Mouse (Mus musculus) testis, adult 2 months (tissue): ENCODE measurements around the gene Ift43. TPM values are rescaled to one million over a fixed set of nuclear protein-coding genes. Genes with fewer than 3 reads are reported as not detected.

Experiments
- H3K27ac ChIP-seq: fragments of 200-500 bp; 2 replicates; pipeline ENCODE4 v1.5.1; 2012; ENCODE audit warnings: low read depth, low read length; ENCODE audit not compliant: control insufficient read depth, insufficient read depth
- H3K27me3 ChIP-seq: fragments of 200-500 bp; 2 replicates; pipeline ENCODE4 v1.6.1; 2012; ENCODE audit warnings: mild to moderate bottlenecking, low read length, moderate library complexity; ENCODE audit not compliant: control insufficient read depth, insufficient read depth
- H3K36me3 ChIP-seq: fragments of 200-500 bp; 2 replicates; pipeline ENCODE4 v1.6.1; 2012; ENCODE audit warnings: mild to moderate bottlenecking, low read length; ENCODE audit not compliant: control insufficient read depth, insufficient read depth
- H3K4me1 ChIP-seq: fragments of 200-500 bp; 2 replicates; pipeline ENCODE4 v1.6.1; 2012; ENCODE audit warnings: low read length; ENCODE audit not compliant: control insufficient read depth, insufficient read depth
- H3K4me3 ChIP-seq: fragments of 200-500 bp; 2 replicates; pipeline ENCODE4 v1.5.1; 2012; ENCODE audit warnings: low read depth, mild to moderate bottlenecking, low read length, moderate library complexity, mixed read lengths; ENCODE audit not compliant: control insufficient read depth
- CTCF ChIP-seq: fragments of 200-500 bp; IDR thresholded peaks from 2 replicates; pipeline ENCODE4 v1.5.1; 2012; ENCODE audit warnings: low read depth, mild to moderate bottlenecking, inconsistent platforms, low read length, moderate library complexity; ENCODE audit not compliant: control insufficient read depth, insufficient read depth, insufficient replicate concordance
- POLR2A ChIP-seq: fragments of 200-500 bp; IDR thresholded peaks from 2 replicates; pipeline ENCODE4 v1.6.1; 2012; ENCODE audit warnings: low read depth, mild to moderate bottlenecking, inconsistent platforms, low read length, moderate library complexity; ENCODE audit not compliant: control insufficient read depth
- polyA plus RNA-seq: library from polyadenylated mRNA; depleted of rRNA; stranded (reverse); fragments of >200 nt; gene quantifications from 2 replicates; pipeline ENCODE4 v1.2.3, GENCODE M21; 2012

Gene Ift43
- polyA plus RNA-seq, 1 experiment = 219 TPM

GRCm38 (mm10) chr12:86181879-86182278 lies 99.5 kb downstream of the Ift43 start:
- TF ChIP-seq CTCF (no peak), POLR2A (no peak)
- H3K27ac ChIP-seq = no peak overlapping the region
- no peak overlapping the region for H3K4me3 ChIP-seq
- H3K4me1 ChIP-seq = no peaks in the 10 kb centered on the region
- no peaks in the 10 kb centered on the region for H3K36me3 ChIP-seq
- no peaks in the 10 kb centered on the region for H3K27me3 ChIP-seq

GRCm38 (mm10) chr12:86182414-86182813 lies 100.1 kb downstream of the Ift43 start:
- Histone ChIP-seq H3K4me1 (no peaks in the 10 kb centered on the region), H3K4me3 (no peak overlapping the region), H3K27ac (no peak overlapping the region), H3K36me3 (no peaks in the 10 kb centered on the region), H3K27me3 (no peaks in the 10 kb centered on the region)
- no peak for TF ChIP-seq POLR2A
- no peak for TF ChIP-seq CTCF

- H3K4me3 ChIP-seq = peak overlapping the region; percentile 25
- H3K27ac ChIP-seq = no peak overlapping the region
- peaks cover 6% of the 10 kb centered on the region for H3K4me1 ChIP-seq
- TF ChIP-seq CTCF = peak; percentile 57; the same call in 1 of the 2 replicates
- no peak for TF ChIP-seq POLR2A
- no peaks in the 10 kb centered on the region for H3K27me3 ChIP-seq
- H3K36me3 ChIP-seq = no peaks in the 10 kb centered on the region
These were observed 105.8 kb downstream of the Ift43 start for GRCm38 (mm10) chr12:86188161-86188560.

GRCm38 (mm10) chr12:86189601-86190323 lies 107.4 kb downstream of the Ift43 start:
- no peaks in the 10 kb centered on the region for H3K36me3 ChIP-seq
- no peaks in the 10 kb centered on the region for H3K27me3 ChIP-seq
- H3K27ac ChIP-seq = peak overlapping the region; percentile 47
- peak overlapping the region; percentile 44 for H3K4me3 ChIP-seq
- peak; percentile 29; the same call in 1 of the 2 replicates for TF ChIP-seq POLR2A
- no peak for TF ChIP-seq CTCF
- peaks cover 6% of the 10 kb centered on the region for H3K4me1 ChIP-seq

- no peak for TF ChIP-seq POLR2A
- TF ChIP-seq CTCF = no peak
- Histone ChIP-seq H3K4me1 (peaks cover 6% of the 10 kb centered on the region), H3K4me3 (peak overlapping the region; percentile 17), H3K36me3 (no peaks in the 10 kb centered on the region), H3K27ac (no peak overlapping the region), H3K27me3 (no peaks in the 10 kb centered on the region)
These were observed 109.7 kb downstream of the Ift43 start for GRCm38 (mm10) chr12:86192036-86192449.

- H3K27me3 ChIP-seq = no peaks in the 10 kb centered on the region
- H3K4me3 ChIP-seq = no peak overlapping the region
- no peak for TF ChIP-seq CTCF
- no peak for TF ChIP-seq POLR2A
- no peak overlapping the region for H3K27ac ChIP-seq
- H3K36me3 ChIP-seq = no peaks in the 10 kb centered on the region
- no peaks in the 10 kb centered on the region for H3K4me1 ChIP-seq
These were observed 114.6 kb downstream of the Ift43 start for GRCm38 (mm10) chr12:86196944-86197343.

- Histone ChIP-seq H3K4me1 (no peaks in the 10 kb centered on the region), H3K36me3 (no peaks in the 10 kb centered on the region), H3K27ac (no peak overlapping the region), H3K27me3 (no peaks in the 10 kb centered on the region), H3K4me3 (peak overlapping the region; percentile 19; the same call in 1 of the 2 replicates)
- TF ChIP-seq POLR2A (no peak), CTCF (no peak)
These were observed 121.2 kb downstream of the Ift43 start for GRCm38 (mm10) chr12:86203443-86204057.
